Mouse (Mus musculus) C2C12 (cell line): ENCODE results near the gene Cacna1h.

Experiments
- CTCF ChIP-seq: IDR thresholded peaks from one replicate; pipeline ENCODE4 v1.5.1; 2011; ENCODE audit not compliant: control insufficient read depth, insufficient read depth, insufficient read length
- USF1 ChIP-seq: IDR thresholded peaks from one replicate; pipeline ENCODE4 v1.6.1; 2011; ENCODE audit warnings: low read depth, mild to moderate bottlenecking, control low read depth, moderate library complexity

DNA sequence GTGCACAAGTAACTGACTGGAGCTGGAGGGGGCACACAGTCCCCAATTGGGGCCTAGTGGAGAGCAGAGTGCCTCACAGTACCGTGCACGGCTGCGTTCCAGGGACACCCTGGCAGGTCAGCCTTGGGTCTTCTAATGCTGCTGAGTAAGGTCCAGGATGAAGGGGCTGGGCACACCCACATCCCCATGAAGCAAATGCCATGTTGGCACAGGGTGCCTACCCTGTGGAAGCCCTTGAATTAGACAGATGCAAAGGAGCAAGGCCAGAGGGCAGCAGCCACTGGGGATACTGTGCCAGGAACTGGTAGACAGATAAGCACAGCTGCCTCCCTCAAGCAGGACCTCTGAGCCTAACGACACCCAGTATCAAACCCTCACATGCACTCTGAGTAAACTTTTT is 39.1 kb downstream of the Cacna1h start:
- TF ChIP-seq USF1: no peak
- no peak for TF ChIP-seq CTCF
